Mouse (Mus musculus) G1E (cell line): ENCODE data around the gene Gm5938. TPM values are rescaled to one million over a fixed set of nuclear protein-coding genes. Genes with fewer than 3 reads are reported as not detected.

Source experiments
- ATAC-seq: 2 replicates; pipeline ENCODE4 v1.8.0; 2016; ENCODE audit warnings: mild to moderate bottlenecking; ENCODE audit not compliant: insufficient number of reproducible peaks, poor library complexity, low FRiP score, severe bottlenecking; ENCODE audit errors: extremely low read depth
- DNase-seq: peaks from one replicate; pipeline ENCODE4 v3.0.0; 2012; ENCODE audit warnings: low spot score
- H3K27me3 ChIP-seq: 2 replicates; pipeline ENCODE4 v1.6.1; 2012; ENCODE audit warnings: mild to moderate bottlenecking, low read length, inconsistent platforms; ENCODE audit not compliant: insufficient read depth
- H3K36me3 ChIP-seq: replicated peaks from 2 replicates; pipeline ENCODE3; 2012; ENCODE audit warnings: mild to moderate bottlenecking, inconsistent platforms
- H3K4me1 ChIP-seq: 2 replicates; pipeline ENCODE4 v1.6.1; 2012; ENCODE audit warnings: low read depth, low read length, inconsistent platforms, mixed read lengths; ENCODE audit not compliant: insufficient read depth
- H3K4me3 ChIP-seq: 2 replicates; pipeline ENCODE4 v1.5.1; 2012; ENCODE audit warnings: low read depth, mild to moderate bottlenecking, inconsistent platforms, low read length, moderate library complexity, mixed read lengths
- H3K9me3 ChIP-seq: replicated peaks from 2 replicates; pipeline ENCODE4 v1.6.1; 2012; ENCODE audit warnings: inconsistent platforms
- CTCF ChIP-seq: IDR thresholded peaks from 2 replicates; pipeline ENCODE4 v1.5.1; 2012; ENCODE audit warnings: low read depth, low read length, inconsistent platforms, mixed read lengths
- GATA1 ChIP-seq: IDR thresholded peaks from 2 replicates; pipeline ENCODE4 v1.6.1; 2012; ENCODE audit warnings: borderline replicate concordance, low read length, inconsistent platforms, mixed read lengths
- GATA2 ChIP-seq: IDR thresholded peaks from 2 replicates; pipeline ENCODE4 v1.6.1; 2012; ENCODE audit warnings: low read depth, low read length, inconsistent platforms, borderline replicate concordance
- POLR2AphosphoS5 ChIP-seq: IDR thresholded peaks from 2 replicates; pipeline ENCODE4 v1.6.1; 2012; ENCODE audit warnings: low read depth, low read length, inconsistent platforms; ENCODE audit not compliant: insufficient replicate concordance
- TAL1 ChIP-seq: conservative IDR thresholded peaks from 2 replicates; pipeline ENCODE4 v1.6.1; 2012; ENCODE audit warnings: low read depth, low read length, inconsistent platforms, mixed read lengths
- polyA plus RNA-seq: library from polyadenylated mRNA; stranded (reverse); fragments of >175 nt; gene quantifications from 2 replicates; pipeline ENCODE4 v1.2.3, GENCODE M21; 2012
- total RNA-seq, 2 experiments: library from RNA; stranded (forward) in 1 of 2; stranded (reverse) in 1 of 2; fragments of 200-1000 nt in 1 of 2; fragments of >200 nt in 1 of 2; fragmentation: Nextera tagmentation in 1 of 2; gene quantifications; 2 replicates each; pipeline ENCODE4 v1.2.3; 2014 to 2017

The Gm5938 gene
- total RNA-seq (2014; fragmentation: Nextera tagmentation): not detected in 2 replicates
- not detected in 2 replicates for total RNA-seq (2017)
- polyA plus RNA-seq: not detected in 2 replicates

DNA sequence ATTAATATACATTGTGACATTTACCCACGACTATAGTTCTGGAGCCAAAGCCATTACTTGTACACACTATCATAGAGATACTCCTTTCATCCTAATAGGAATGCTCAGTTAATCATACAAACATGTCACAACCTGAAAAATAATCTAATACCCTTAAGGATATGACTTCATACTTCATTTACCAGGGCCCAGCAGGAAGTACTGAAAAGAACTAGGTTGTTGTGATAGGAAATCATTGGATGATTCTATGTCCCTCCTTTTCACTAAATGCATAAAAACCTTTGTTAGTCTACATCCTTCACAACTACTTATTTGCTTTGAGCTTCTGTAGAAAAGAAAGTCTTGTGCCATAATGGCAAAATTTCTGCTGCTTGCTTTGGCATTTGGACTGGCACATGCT lies at the start of gene Gm5938:
TSS of gene Gm5938 (plus strand) at position 301 of the 400 bp plus-strand sequence.
- TF ChIP-seq GATA1 (no peak), CTCF (no peak)
- ATAC-seq (no peak), DNase-seq (no peak)
- H3K4me1 ChIP-seq: no peaks in the 10 kb centered on the region
- no peak within 1 kb of the TSS for H3K4me3 ChIP-seq
- H3K36me3 ChIP-seq: no peaks in the 10 kb centered on the region
- H3K27me3 ChIP-seq: no peaks in the 10 kb centered on the region
- H3K9me3 ChIP-seq: no peaks in the 10 kb centered on the region

GRCm38 (mm10) chrX:78091274-78091673 lies 34.0 kb upstream of the Gm5938 start, which contains the start of gene Obp1a:
Obp1a (minus strand) TSS chrX:78091374.
- DNase-seq (no peak), ATAC-seq (no peak)
- Histone ChIP-seq H3K4me3 (no peak within 1 kb of the TSS), H3K36me3 (no peaks in the 10 kb centered on the region), H3K27me3 (no peaks in the 10 kb centered on the region), H3K4me1 (no peaks in the 10 kb centered on the region), H3K9me3 (no peaks in the 10 kb centered on the region)
- TF ChIP-seq POLR2AphosphoS5 (no peak), GATA1 (no peak), GATA2 (no peak), TAL1 (no peak), CTCF (no peak)

Other genes with a start within 250 kb of the Gm5938 start
- not detected in 2 replicates for gene 5430402E10Rik, start 200.4 kb upstream of the Gm5938 start, total RNA-seq (2014; fragmentation: Nextera tagmentation)
- gene 5430402E10Rik, start 200.4 kb upstream of the Gm5938 start, total RNA-seq (2017): not detected in 2 replicates
- gene 5430402E10Rik, start 200.4 kb upstream of the Gm5938 start, polyA plus RNA-seq: not detected in 2 replicates
- not detected in 2 replicates for gene Obp1a, start 34.1 kb upstream of the Gm5938 start, total RNA-seq (2014; fragmentation: Nextera tagmentation)
- not detected in 2 replicates for gene Obp1a, start 34.1 kb upstream of the Gm5938 start, total RNA-seq (2017)
- not detected in 2 replicates for gene Obp1a, start 34.1 kb upstream of the Gm5938 start, polyA plus RNA-seq
- gene Obp1b, start 61.3 kb downstream of the Gm5938 start, total RNA-seq (2014; fragmentation: Nextera tagmentation): not detected in 2 replicates
- gene Obp1b, start 61.3 kb downstream of the Gm5938 start, total RNA-seq (2017): not detected in 2 replicates
- not detected in 2 replicates for gene Obp1b, start 61.3 kb downstream of the Gm5938 start, polyA plus RNA-seq
- gene Gm14743, start 120.5 kb downstream of the Gm5938 start, total RNA-seq (2014; fragmentation: Nextera tagmentation): not detected in 2 replicates
- gene Gm14743, start 120.5 kb downstream of the Gm5938 start, total RNA-seq (2017): not detected in 2 replicates
- gene Gm14743, start 120.5 kb downstream of the Gm5938 start, polyA plus RNA-seq: not detected in 2 replicates
- gene 4930480E11Rik, start 244.2 kb downstream of the Gm5938 start, total RNA-seq (2014; fragmentation: Nextera tagmentation): not detected in 2 replicates
- not detected in 2 replicates for gene 4930480E11Rik, start 244.2 kb downstream of the Gm5938 start, total RNA-seq (2017)
- not detected in 2 replicates for gene 4930480E11Rik, start 244.2 kb downstream of the Gm5938 start, polyA plus RNA-seq